Mouse (Mus musculus) liver, postnatal 0 days (tissue): Measurements from ENCODE around the gene Kif9. TPM values are rescaled to one million over a fixed set of nuclear protein-coding genes. Genes with fewer than 3 reads are reported as not detected.

Experiments
- ATAC-seq: fragments of 200-750 bp; cut with Nextera tagmentation; 2 replicates; pipeline ENCODE4 v1.8.0; 2017; ENCODE audit warnings: mild to moderate bottlenecking, moderate library complexity
- DNase-seq: peaks from one replicate; pipeline ENCODE4 v3.0.0-alpha.2; 2016
- H3K27ac ChIP-seq: fragments of 300-500 bp; sonication (generic); 2 replicates; pipeline ENCODE4 v1.5.1; 2014; ENCODE audit warnings: antibody characterized with exemption, moderate library complexity, mild to moderate bottlenecking, low read depth
- H3K27me3 ChIP-seq: fragments of 300-500 bp; sonication (generic); 2 replicates; pipeline ENCODE4 v1.6.1; 2014; ENCODE audit warnings: low read length, control low read depth, mixed read lengths; ENCODE audit not compliant: insufficient read depth
- H3K36me3 ChIP-seq: fragments of 300-500 bp; sonication (generic); replicated peaks from 2 replicates; pipeline ENCODE4 v1.6.1; 2014; ENCODE audit warnings: mild to moderate bottlenecking, control low read depth, low read length, moderate library complexity, mixed read lengths; ENCODE audit not compliant: insufficient read depth
- H3K4me1 ChIP-seq: fragments of 300-500 bp; sonication (generic); 2 replicates; pipeline ENCODE4 v1.6.1; 2014; ENCODE audit warnings: antibody characterized with exemption, mild to moderate bottlenecking, control low read depth; ENCODE audit not compliant: insufficient read depth
- H3K4me2 ChIP-seq: fragments of 300-500 bp; sonication (generic); 2 replicates; pipeline ENCODE4 v1.6.1; 2014; ENCODE audit warnings: low read depth, mild to moderate bottlenecking, low read length, moderate library complexity, mixed read lengths
- H3K4me3 ChIP-seq: fragments of 300-500 bp; sonication (generic); 2 replicates; pipeline ENCODE4 v1.5.1; 2014; ENCODE audit warnings: low read depth, low read length
- H3K9ac ChIP-seq: fragments of 300-500 bp; sonication (generic); replicated peaks from 2 replicates; pipeline ENCODE4 v1.6.1; 2014; ENCODE audit warnings: mild to moderate bottlenecking, moderate library complexity
- H3K9me3 ChIP-seq: fragments of 300-500 bp; sonication (generic); 2 replicates; pipeline ENCODE4 v1.6.1; 2016; ENCODE audit warnings: mild to moderate bottlenecking, control low read depth, low read length, mixed read lengths
- CTCF ChIP-seq: sonication (generic); IDR thresholded peaks from 2 replicates; pipeline ENCODE4 v1.5.1; 2016; ENCODE audit warnings: antibody characterized with exemption, low read depth
- EP300 ChIP-seq: IDR thresholded peaks from 2 replicates; pipeline ENCODE4 v1.6.1; 2016; ENCODE audit warnings: antibody characterized with exemption, low read depth, mild to moderate bottlenecking
- WGBS: fragments of 180-500 bp; shearing (Covaris S2); extraction: QIAGEN DNeasy Blood & Tissue Kit; methylation state at CpG from one replicate; pipeline ENCODE4 v1.1.7; 2014; ENCODE audit not compliant: insufficient replicate concordance; 5-methylcytosine and 5-hydroxymethylcytosine counted together
- polyA plus RNA-seq: library from polyadenylated mRNA; unstranded; fragments of >200 nt; fragmentation: Nextera tagmentation; extraction: Ambion mirVana; gene quantifications from 2 replicates; pipeline ENCODE4 v1.2.1, GENCODE M21; 2015

Gene Kif9
- polyA plus RNA-seq, 1 experiment from 2014 or later = 0.53 TPM

- Histone ChIP-seq H3K9me3 (no peaks in the 10 kb centered on the region), H3K9ac (no peak overlapping the region)
- ATAC-seq = no peak
Observed at GRCm38 (mm10) chr9:110448356-110448755, 28.4 kb upstream of the Kif9 start.

GRCm38 (mm10) chr9:110448857-110449617 lies 27.7 kb upstream of the Kif9 start:
- peak; percentile 78 for ATAC-seq
- Histone ChIP-seq H3K9me3 (no peaks in the 10 kb centered on the region), H3K4me1 (no peaks in the 10 kb centered on the region), H3K4me3 (no peak overlapping the region), H3K36me3 (0 out of 2 replicates have a peak, but pooled peaks cover 2% of the 10 kb centered on the region), H3K9ac (no peak overlapping the region), H3K4me2 (no peak overlapping the region), H3K27me3 (no peaks in the 10 kb centered on the region), H3K27ac (no peak overlapping the region)
- peak; percentile 84 for DNase-seq
- TF ChIP-seq CTCF (peak; percentile 92), EP300 (no peak)
- WGBS = 19% methylated on average over 11 of the region's 11 CpGs

More at GRCm38 (mm10) chr9:110448356-110448755, 28.4 kb upstream of the Kif9 start:
- Histone ChIP-seq H3K4me2 (no peak overlapping the region), H3K27me3 (no peaks in the 10 kb centered on the region), H3K4me3 (no peak overlapping the region), H3K4me1 (no peaks in the 10 kb centered on the region), H3K36me3 (0 out of 2 replicates have a peak, but pooled peaks cover 2% of the 10 kb centered on the region), H3K27ac (no peak overlapping the region)
- 77% methylated on average over 15 of the region's 15 CpGs for WGBS
- no peak for DNase-seq
- TF ChIP-seq CTCF (no peak), EP300 (no peak)

GRCm38 (mm10) chr9:110452523-110452922 lies 24.2 kb upstream of the Kif9 start:
- 27% methylated on average over 3 of the region's 3 CpGs for WGBS
- no peak for TF ChIP-seq CTCF
- TF ChIP-seq EP300 = no peak
- no peak overlapping the region for H3K4me2 ChIP-seq
- ATAC-seq (no peak), DNase-seq (no peak)
- H3K27me3 ChIP-seq = no peaks in the 10 kb centered on the region
- H3K4me1 ChIP-seq = no peaks in the 10 kb centered on the region
- H3K9me3 ChIP-seq = no peaks in the 10 kb centered on the region
- H3K27ac ChIP-seq = peak overlapping the region; percentile 18; the same call in 1 of the 2 replicates
- no peak overlapping the region for H3K9ac ChIP-seq
- no peak overlapping the region for H3K4me3 ChIP-seq
- 0 out of 2 replicates have a peak, but pooled peaks cover 4% of the 10 kb centered on the region for H3K36me3 ChIP-seq

DNA sequence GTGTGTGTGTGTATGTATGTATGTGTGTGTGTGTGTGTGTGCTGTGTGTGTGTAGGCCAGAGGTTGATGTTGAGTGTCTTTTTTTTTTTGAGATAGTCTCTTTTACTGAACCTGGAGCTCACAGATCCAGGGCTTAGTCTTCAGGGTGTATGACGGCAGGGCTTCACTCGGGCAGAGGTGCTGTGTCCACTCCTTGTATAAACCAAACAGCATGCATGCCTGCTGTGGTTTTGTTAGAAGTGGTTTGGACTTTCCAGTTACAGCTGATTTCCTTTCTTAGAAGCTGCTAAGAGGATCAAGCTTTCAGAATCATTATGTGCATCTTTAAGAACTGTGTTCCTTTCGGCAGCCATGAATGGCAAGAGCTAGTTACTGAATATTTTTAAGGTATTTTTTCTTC lies 18.8 kb upstream of the Kif9 start:
- ATAC-seq (no peak), DNase-seq (no peak)
- no peaks in the 10 kb centered on the region for H3K9me3 ChIP-seq
- H3K4me3 ChIP-seq = no peak overlapping the region
- peaks cover 16% of the 10 kb centered on the region; the same call in 1 of the 2 replicates for H3K4me1 ChIP-seq
- 0 out of 2 replicates have a peak, but pooled peaks cover 2% of the 10 kb centered on the region for H3K36me3 ChIP-seq
- no peak overlapping the region for H3K4me2 ChIP-seq
- H3K9ac ChIP-seq = no peak overlapping the region
- WGBS = 75% methylated on average over 3 of the region's 3 CpGs
- H3K27ac ChIP-seq = no peak overlapping the region
- TF ChIP-seq EP300 (no peak), CTCF (no peak)
- H3K27me3 ChIP-seq = no peaks in the 10 kb centered on the region

- DNase-seq (peak; percentile 24), ATAC-seq (peak; percentile 74)
- no peak for TF ChIP-seq EP300
- no peak for TF ChIP-seq CTCF
- Histone ChIP-seq H3K4me1 (peaks cover 16% of the 10 kb centered on the region; the same call in 1 of the 2 replicates), H3K27ac (peak overlapping the region; percentile 82), H3K4me2 (no peak overlapping the region), H3K27me3 (no peaks in the 10 kb centered on the region), H3K4me3 (no peak overlapping the region), H3K9me3 (no peaks in the 10 kb centered on the region), H3K9ac (no peak overlapping the region), H3K36me3 (0 out of 2 replicates have a peak, but pooled peaks cover 2% of the 10 kb centered on the region)
- 18% methylated on average over 2 of the region's 2 CpGs for WGBS
Observed at GRCm38 (mm10) chr9:110459145-110459727, 17.5 kb upstream of the Kif9 start.
